In genomic region chr1:191738726-191739125, GRCm38 (mm10) we compare ENCODE assay signal across 24 mouse cellular contexts. TPM values are rescaled to one million over a fixed set of nuclear protein-coding genes. Genes with fewer than 3 reads are reported as not detected.
DNase-seq lines count a peak whose midpoint lies in the region; ATAC-seq and TF ChIP-seq lines count a peak whose summit lies in the region.
"Had no signal": no experiment of that assay in that cellular context is flagged by ENCODE, and none has a peak within 500 bp of the region (broad histone marks: within the 10 kb centered on the region; RNA-seq: fewer than 3 reads in every experiment).

No protein-coding gene starts in this region.

- WGBS in liver, adult 2 months: 40% methylated on average over 2 of the region's 2 CpGs
- 77% methylated on average over 2 of the region's 2 CpGs for WGBS in liver, embryonic 12.5 days (ENCODE audit: insufficient replicate concordance)
- 66% methylated on average over 2 of the region's 2 CpGs for WGBS in intestine, embryonic 15.5 days
- 37% methylated on average over 2 of the region's 2 CpGs for WGBS in large intestine, adult 2 months
- WGBS in forebrain, embryonic 12.5 days: 85% methylated on average over 2 of the region's 2 CpGs
- WGBS in forebrain, embryonic 16.5 days: 92% methylated on average over 2 of the region's 2 CpGs

- no peak for TF ChIP-seq CTCF in liver, adult 2 months (IDR thresholded peaks at IDR 0.05; ENCODE audit: low read depth, low read length)

- peaks cover 33% of the 10 kb centered on the region for H3K4me1 ChIP-seq in liver, adult 2 months (ENCODE audit: control insufficient read depth, insufficient read depth, low read length)
- H3K4me1 ChIP-seq in liver, embryonic 12.5 days: 0 out of 2 replicates have a peak, but pooled peaks cover 3% of the 10 kb centered on the region
- peaks cover 4% of the 10 kb centered on the region; the same call in 1 of the 2 replicates for H3K4me1 ChIP-seq in intestine, embryonic 15.5 days (replicated peaks)
- H3K4me1 ChIP-seq in forebrain, embryonic 12.5 days: no peaks in the 10 kb centered on the region
- no peaks in the 10 kb centered on the region for H3K4me1 ChIP-seq in forebrain, embryonic 16.5 days (replicated peaks; ENCODE audit: control insufficient read depth, insufficient read depth, low read length)
- H3K4me1 ChIP-seq: forebrain, embryonic 13.5 days; hindbrain, embryonic 10.5 days; hindbrain, embryonic 13.5 days had no signal

- no peak overlapping the region for H3K9ac ChIP-seq in liver, adult 2 months (ENCODE audit: low read depth, low read length)
- H3K9ac ChIP-seq in liver, embryonic 12.5 days: no peak overlapping the region
- H3K9ac ChIP-seq in intestine, embryonic 15.5 days: no peak overlapping the region
- H3K9ac ChIP-seq in forebrain, embryonic 12.5 days: no peak overlapping the region
- H3K9ac ChIP-seq in forebrain, embryonic 16.5 days (replicated peaks; ENCODE audit: low read depth, low read length): no peak overlapping the region
- H3K9ac ChIP-seq: embryonic facial prominence, embryonic 12.5 days; embryonic facial prominence, embryonic 15.5 days; forebrain, embryonic 13.5 days; forebrain, postnatal 0 days; hindbrain, embryonic 13.5 days had no signal

- ATAC-seq in liver, embryonic 12.5 days: no peak
- peak; percentile 48 for ATAC-seq in intestine, embryonic 15.5 days
- ATAC-seq in forebrain, embryonic 12.5 days (ENCODE audit: low FRiP score): no peak
- ATAC-seq in forebrain, embryonic 16.5 days: no peak
- ATAC-seq: forebrain, embryonic 13.5 days; forebrain, postnatal 0 days; hindbrain, embryonic 16.5 days; Patski had no signal

- no peaks in the 10 kb centered on the region for H3K27me3 ChIP-seq in liver, adult 2 months (ENCODE audit: control insufficient read depth, insufficient read depth, low read length)
- H3K27me3 ChIP-seq in liver, embryonic 12.5 days (replicated peaks): no peaks in the 10 kb centered on the region
- H3K27me3 ChIP-seq in intestine, embryonic 15.5 days (replicated peaks): no peaks in the 10 kb centered on the region
- no peaks in the 10 kb centered on the region for H3K27me3 ChIP-seq in forebrain, embryonic 12.5 days
- H3K27me3 ChIP-seq in forebrain, embryonic 16.5 days (replicated peaks; ENCODE audit: control insufficient read depth, insufficient read depth, low read length): no peaks in the 10 kb centered on the region
- H3K27me3 ChIP-seq: embryonic facial prominence, embryonic 12.5 days; embryonic facial prominence, embryonic 15.5 days; forebrain, embryonic 13.5 days; hindbrain, embryonic 13.5 days; Patski had no signal

- H3K4me2 ChIP-seq in liver, embryonic 12.5 days: no peak overlapping the region
- no peak overlapping the region for H3K4me2 ChIP-seq in intestine, embryonic 15.5 days (replicated peaks)
- no peak overlapping the region for H3K4me2 ChIP-seq in forebrain, embryonic 12.5 days
- no peak overlapping the region for H3K4me2 ChIP-seq in forebrain, embryonic 16.5 days (ENCODE audit: low read length)
- H3K4me2 ChIP-seq: embryonic facial prominence, embryonic 12.5 days; embryonic facial prominence, embryonic 15.5 days; forebrain, embryonic 13.5 days; heart, embryonic 11.5 days; hindbrain, embryonic 13.5 days had no signal

- H3K79me2 ChIP-seq in liver, adult 2 months (ENCODE audit: control insufficient read depth, insufficient read depth, low read length): peaks cover 39% of the 10 kb centered on the region

- H3K9me3 ChIP-seq in liver, embryonic 12.5 days (replicated peaks): no peaks in the 10 kb centered on the region
- no peaks in the 10 kb centered on the region for H3K9me3 ChIP-seq in intestine, embryonic 15.5 days
- no peaks in the 10 kb centered on the region for H3K9me3 ChIP-seq in forebrain, embryonic 12.5 days
- H3K9me3 ChIP-seq in forebrain, embryonic 16.5 days (ENCODE audit: control insufficient read depth, low read length): no peaks in the 10 kb centered on the region
- H3K9me3 ChIP-seq: embryonic facial prominence, embryonic 12.5 days; embryonic facial prominence, embryonic 15.5 days; forebrain, embryonic 13.5 days; hindbrain, embryonic 10.5 days; hindbrain, embryonic 13.5 days had no signal

- no peak overlapping the region for H3K27ac ChIP-seq in liver, adult 2 months (replicated peaks; ENCODE audit: insufficient read depth, low read depth, low read length)
- no peak overlapping the region for H3K27ac ChIP-seq in liver, embryonic 12.5 days
- H3K27ac ChIP-seq in intestine, embryonic 15.5 days: no peak overlapping the region
- no peak overlapping the region for H3K27ac ChIP-seq in forebrain, embryonic 12.5 days
- no peak overlapping the region for H3K27ac ChIP-seq in forebrain, embryonic 16.5 days (ENCODE audit: low read length)
- H3K27ac ChIP-seq: embryonic facial prominence, embryonic 12.5 days; embryonic facial prominence, embryonic 15.5 days; forebrain, embryonic 13.5 days; hindbrain, embryonic 10.5 days; hindbrain, embryonic 13.5 days had no signal

- H3K4me3 ChIP-seq in liver, adult 2 months (ENCODE audit: insufficient read depth, low read depth, low read length): no peak overlapping the region
- no peak overlapping the region for H3K4me3 ChIP-seq in liver, embryonic 12.5 days
- H3K4me3 ChIP-seq in intestine, embryonic 15.5 days (replicated peaks): no peak overlapping the region
- no peak overlapping the region for H3K4me3 ChIP-seq in forebrain, embryonic 12.5 days (replicated peaks)
- H3K4me3 ChIP-seq in forebrain, embryonic 16.5 days (replicated peaks; ENCODE audit: low read length): no peak overlapping the region
- H3K4me3 ChIP-seq: embryonic facial prominence, embryonic 12.5 days; embryonic facial prominence, embryonic 15.5 days; forebrain, embryonic 13.5 days; gastrocnemius, adult 2 months; hindbrain, embryonic 10.5 days; hindbrain, embryonic 13.5 days had no signal

- TF ChIP-seq POLR2A in liver, adult 2 months (IDR thresholded peaks at IDR 0.05; ENCODE audit: extremely low read depth, insufficient read depth, low read length): no peak

- H3K36me3 ChIP-seq in liver, adult 2 months (ENCODE audit: control insufficient read depth, insufficient read depth, low read length): peaks cover 7% of the 10 kb centered on the region
- 0 out of 2 replicates have a peak, but pooled peaks cover 2% of the 10 kb centered on the region for H3K36me3 ChIP-seq in liver, embryonic 12.5 days
- no peaks in the 10 kb centered on the region for H3K36me3 ChIP-seq in intestine, embryonic 15.5 days
- H3K36me3 ChIP-seq in forebrain, embryonic 12.5 days (replicated peaks): peaks cover 7% of the 10 kb centered on the region; the same call in 1 of the 2 replicates
- H3K36me3 ChIP-seq in forebrain, embryonic 16.5 days (ENCODE audit: control insufficient read depth, insufficient read depth): no peaks in the 10 kb centered on the region

- DNase-seq in liver, adult 2 months (ENCODE audit: extremely low read depth, low read depth, low spot score): peak; percentile 76
- DNase-seq in large intestine, adult 2 months (ENCODE audit: low read depth, low spot score): peak; percentile 62
- no peak for DNase-seq in right cerebral cortex, postnatal 25 days
- DNase-seq: adrenal gland, postnatal 10 days; cerebellum, adult 18-20 months; cerebellum, adult 9-10 months; cerebellum, postnatal 25 days; forebrain, postnatal 0 days; gastrocnemius, postnatal 14 days; heart, adult 11 months; heart, postnatal 36 days had no signal

RNA-seq across cellular contexts. Expression of gene Lpgat1, which starts 21.1 kb away (rescaled TPM):
- total RNA-seq in liver, adult 2 months (2014; rRNA removed): 71.2 and 82.1 TPM in 2 replicates
- 19.8 and 27.9 TPM in 2 replicates for polyA plus RNA-seq in liver, adult 2 months (2012; rRNA removed)
- polyA plus RNA-seq in liver, embryonic 12.5 days (2016; fragmentation: Nextera tagmentation; extraction: Ambion mirVana): 21.4 and 21.8 TPM in 2 replicates
- 31.2 and 37.2 TPM in 2 replicates for polyA plus RNA-seq in intestine, embryonic 15.5 days (2015; fragmentation: Nextera tagmentation; extraction: Ambion mirVana)
- 10.3 and 26.6 TPM in 2 replicates for polyA plus RNA-seq in large intestine, adult 2 months (2012; rRNA removed)
- polyA plus RNA-seq in forebrain, embryonic 12.5 days (2016; fragmentation: Nextera tagmentation; extraction: Ambion mirVana): 31.8 and 35.8 TPM in 2 replicates
- 30.3 and 31.9 TPM in 2 replicates for polyA plus RNA-seq in forebrain, embryonic 16.5 days (2015; fragmentation: Nextera tagmentation; extraction: Ambion mirVana)
